Mouse (Mus musculus): ENCODE data around the gene Hspb3. TPM values are rescaled to one million over a fixed set of nuclear protein-coding genes. Genes with fewer than 3 reads are reported as not detected.
A peak's percentile ranks its signal among the peaks of the same experiment; 100 is the strongest.

Gene Hspb3
- polyA plus RNA-seq, 1 experiment from 2014 or later: 0.76 TPM

DNA sequence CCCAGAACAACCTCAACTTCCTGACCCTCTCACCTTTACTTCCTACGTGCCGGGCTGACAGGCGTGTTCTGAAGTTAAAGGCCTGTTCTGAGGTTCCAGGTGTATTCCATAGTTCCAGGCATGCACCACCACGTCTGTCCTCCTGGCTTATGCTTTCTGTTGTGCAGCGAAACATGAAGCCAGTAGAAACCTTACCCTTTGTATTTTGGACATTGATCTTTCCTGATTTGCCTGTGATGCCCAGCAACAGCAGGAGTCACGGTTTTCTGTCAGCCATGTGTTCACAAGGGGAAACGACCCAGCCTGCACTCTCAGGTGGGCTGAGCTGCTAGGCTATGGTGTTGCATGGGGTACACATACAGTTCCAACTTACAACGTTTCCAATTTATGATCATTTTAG is 35.9 kb downstream of the Hspb3 start:
- H3K9ac ChIP-seq: no peak overlapping the region
- H3K9me3 ChIP-seq (replicated peaks): no peaks in the 10 kb centered on the region
- H3K4me3 ChIP-seq: no peak overlapping the region
- H3K27ac ChIP-seq: no peak overlapping the region
- 79% methylated on average over 8 of the region's 8 CpGs for WGBS
- no peak for ATAC-seq (ENCODE audit: low FRiP score)
- H3K4me1 ChIP-seq: no peaks in the 10 kb centered on the region
- no peaks in the 10 kb centered on the region for H3K27me3 ChIP-seq
- no peak overlapping the region for H3K4me2 ChIP-seq (replicated peaks)
- H3K36me3 ChIP-seq: no peaks in the 10 kb centered on the region

DNA sequence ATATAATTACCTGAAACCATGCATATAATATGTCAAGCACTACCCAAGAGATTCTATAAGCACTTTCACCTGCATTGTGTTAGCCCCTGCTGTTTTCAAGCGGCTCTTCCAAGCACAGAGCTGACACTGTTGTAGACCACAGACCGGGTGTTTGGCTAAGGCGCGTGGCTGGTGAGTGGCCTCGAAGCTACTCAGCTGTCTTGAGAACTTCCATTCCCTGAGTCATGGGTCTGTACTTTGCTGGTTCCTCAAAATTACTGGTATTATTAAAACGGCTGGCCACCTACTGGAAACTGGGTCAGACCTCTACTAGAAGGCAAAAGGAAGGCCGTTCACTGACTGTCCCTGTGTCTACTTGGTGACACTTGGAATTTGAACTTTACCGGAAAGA is 40.6 kb downstream of the Hspb3 start:
- ATAC-seq (ENCODE audit: low FRiP score): no peak
- 75% methylated on average over 8 of the region's 8 CpGs for WGBS
- H3K4me3 ChIP-seq: no peak overlapping the region

DNA sequence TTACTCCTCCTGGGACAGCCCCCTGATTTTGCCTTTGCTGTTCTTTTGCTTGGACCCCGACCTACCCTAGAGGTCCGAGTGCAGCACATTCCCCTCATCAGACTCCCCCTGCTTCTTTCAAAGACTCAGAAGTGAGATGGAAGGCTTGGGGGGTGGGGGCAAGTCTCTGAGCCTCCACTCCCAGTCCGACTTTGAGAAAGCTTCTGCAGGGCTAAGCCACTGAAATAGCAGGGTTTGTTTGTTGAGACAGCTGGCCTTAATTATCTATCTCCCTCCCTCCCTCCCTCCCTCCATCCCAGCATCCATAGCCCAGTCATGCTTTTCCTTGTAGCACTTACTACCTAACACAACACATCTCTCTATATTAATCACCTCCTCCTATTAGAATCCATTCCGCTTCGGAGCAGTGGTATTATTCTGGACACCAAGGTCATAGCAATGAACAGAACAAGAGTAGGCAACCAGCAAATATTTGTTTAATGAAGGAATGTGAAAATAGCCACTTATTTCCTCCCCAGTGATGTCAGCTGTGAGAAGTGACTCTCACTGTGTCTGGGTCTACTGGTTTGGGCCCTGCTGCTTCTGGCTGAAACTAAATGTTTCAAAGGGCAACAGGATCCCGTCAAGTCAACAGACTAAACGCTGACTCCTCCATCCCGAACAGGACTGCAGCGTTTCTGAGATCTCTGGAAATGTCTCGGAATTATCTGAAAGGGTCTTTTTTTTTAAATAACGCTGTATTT is 41.2 kb downstream of the Hspb3 start:
- Histone ChIP-seq H3K9ac (no peak overlapping the region), H3K4me3 (no peak overlapping the region), H3K4me1 (peaks cover 3% of the 10 kb centered on the region), H3K36me3 (no peaks in the 10 kb centered on the region), H3K27ac (no peak overlapping the region), H3K9me3 (replicated peaks) (no peaks in the 10 kb centered on the region), H3K27me3 (no peaks in the 10 kb centered on the region), H3K4me2 (replicated peaks) (no peak overlapping the region)
- ATAC-seq (ENCODE audit: low FRiP score): no peak
- WGBS: 57% methylated on average over 11 of the region's 11 CpGs

More for the DNA sequence above, 40.6 kb downstream of the Hspb3 start:
- Histone ChIP-seq H3K9ac (no peak overlapping the region), H3K27me3 (no peaks in the 10 kb centered on the region), H3K9me3 (replicated peaks) (no peaks in the 10 kb centered on the region), H3K27ac (no peak overlapping the region), H3K4me1 (no peaks in the 10 kb centered on the region), H3K4me2 (replicated peaks) (no peak overlapping the region), H3K36me3 (no peaks in the 10 kb centered on the region)

DNA sequence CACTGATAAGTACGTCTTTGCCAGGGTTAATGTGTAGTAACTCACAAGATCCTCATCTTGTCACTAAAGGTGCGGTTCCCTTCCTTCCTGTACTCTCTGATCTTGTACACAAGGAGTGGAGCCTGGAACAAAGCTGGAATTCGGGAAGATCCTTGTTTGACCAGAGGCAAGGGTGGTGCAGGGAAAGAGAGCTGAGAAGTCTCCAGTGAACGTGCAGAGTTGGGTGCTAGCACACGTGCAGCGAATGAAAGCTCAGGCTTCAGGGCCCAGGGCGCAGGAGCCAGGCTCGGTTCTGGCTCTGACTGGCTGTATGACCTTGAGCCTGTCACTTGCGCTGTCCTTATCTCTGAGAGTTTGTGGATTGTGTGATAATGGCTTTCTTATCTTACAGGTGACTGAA is 44.5 kb downstream of the Hspb3 start:
- no peak for ATAC-seq (ENCODE audit: low FRiP score)
- Histone ChIP-seq H3K9me3 (replicated peaks) (no peaks in the 10 kb centered on the region), H3K4me3 (no peak overlapping the region), H3K27me3 (no peaks in the 10 kb centered on the region), H3K36me3 (no peaks in the 10 kb centered on the region), H3K4me1 (peaks cover 34% of the 10 kb centered on the region), H3K9ac (no peak overlapping the region), H3K27ac (no peak overlapping the region), H3K4me2 (replicated peaks) (no peak overlapping the region)
- WGBS: 75% methylated on average over 9 of the region's 9 CpGs

DNA sequence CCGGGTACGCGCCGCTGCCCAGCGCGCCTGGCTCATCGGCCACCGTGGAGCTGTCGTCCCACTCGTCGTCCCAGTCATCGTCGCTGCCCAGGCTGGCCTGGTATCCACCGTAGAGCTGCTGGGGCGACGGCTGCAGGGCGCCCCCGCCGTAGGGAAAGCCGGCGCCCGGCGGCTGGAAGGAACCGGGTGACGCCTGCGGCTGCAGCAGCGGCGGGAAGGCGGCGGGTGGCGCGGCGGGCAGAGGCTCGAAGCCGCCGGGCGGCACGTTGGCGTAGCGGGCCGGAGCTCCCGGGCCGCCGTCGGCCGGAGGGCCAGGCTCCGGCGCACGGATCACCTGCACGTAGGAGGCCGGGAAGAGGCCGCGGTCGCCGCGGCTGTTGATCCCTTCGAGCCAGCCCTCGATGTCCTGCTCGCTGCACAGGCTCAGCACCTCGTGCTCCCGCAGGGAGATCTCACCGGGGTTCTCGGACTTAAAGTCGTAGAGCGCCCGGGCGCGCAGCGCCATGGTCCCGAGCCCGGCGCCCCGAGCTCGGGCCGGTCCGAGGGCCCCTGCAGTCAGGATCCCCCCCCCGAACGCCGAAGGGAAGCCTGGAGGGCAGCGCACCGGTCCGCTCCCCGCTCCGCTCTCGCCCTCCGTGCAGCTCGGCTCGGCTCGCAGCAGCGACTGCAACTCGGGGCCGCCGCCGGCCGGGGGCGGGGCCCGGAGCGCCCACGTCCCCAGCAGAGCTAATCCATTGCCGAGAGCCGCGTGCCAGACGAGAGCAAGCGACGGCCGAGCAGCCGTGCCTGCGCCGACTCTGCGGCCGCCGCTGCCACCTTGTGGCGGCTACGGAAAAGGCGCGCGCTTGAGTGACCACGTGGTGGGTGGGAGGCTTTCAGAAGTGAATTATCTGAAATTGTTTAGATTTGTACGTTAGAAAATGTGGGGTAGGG is 45.3 kb downstream of the Hspb3 start, which contains the start of gene Snx18:
Snx18 (minus strand) TSS at position 674 of the 933 bp plus-strand sequence.
- peak; percentile 89 for ATAC-seq (ENCODE audit: low FRiP score)
- Histone ChIP-seq H3K36me3 (no peaks in the 10 kb centered on the region), H3K9me3 (replicated peaks) (no peaks in the 10 kb centered on the region), H3K27ac (peak within 1 kb of the TSS; percentile 94), H3K27me3 (no peaks in the 10 kb centered on the region), H3K9ac (peak within 1 kb of the TSS; percentile 91), H3K4me3 (peak within 1 kb of the TSS; percentile 89), H3K4me1 (peaks cover 43% of the 10 kb centered on the region), H3K4me2 (replicated peaks) (peak within 1 kb of the TSS; percentile 91)
- WGBS: under 1% methylated on average over 106 of the region's 119 CpGs

DNA sequence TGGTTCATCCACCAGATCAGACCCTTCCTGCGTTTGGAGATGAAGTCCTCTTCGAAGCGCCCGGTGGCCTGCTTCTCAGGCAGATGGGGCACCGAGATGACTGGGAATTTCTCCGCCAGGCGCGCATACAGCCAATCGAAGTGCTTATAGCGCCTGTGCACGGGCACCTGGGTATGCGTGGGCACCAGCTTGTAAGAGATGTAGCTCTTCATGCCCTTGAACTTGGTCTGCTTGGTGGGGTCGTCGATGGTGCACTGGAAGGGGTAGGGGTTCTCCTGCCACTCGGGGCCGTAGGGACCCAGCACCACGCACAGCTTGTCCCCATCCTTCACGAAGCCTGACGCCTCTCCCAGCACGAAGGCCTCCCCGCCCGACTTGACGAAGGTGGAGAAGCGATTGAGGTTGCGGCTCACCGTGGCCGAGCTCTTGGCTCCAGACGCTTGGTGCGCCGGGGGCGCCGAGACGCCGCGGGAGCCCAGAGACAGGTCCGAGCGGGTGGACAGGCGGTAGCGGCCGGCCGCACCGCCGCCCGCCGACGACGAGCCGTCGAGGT is 46.1 kb downstream of the Hspb3 start:
- WGBS: 10% methylated on average over 49 of the region's 49 CpGs

DNA sequence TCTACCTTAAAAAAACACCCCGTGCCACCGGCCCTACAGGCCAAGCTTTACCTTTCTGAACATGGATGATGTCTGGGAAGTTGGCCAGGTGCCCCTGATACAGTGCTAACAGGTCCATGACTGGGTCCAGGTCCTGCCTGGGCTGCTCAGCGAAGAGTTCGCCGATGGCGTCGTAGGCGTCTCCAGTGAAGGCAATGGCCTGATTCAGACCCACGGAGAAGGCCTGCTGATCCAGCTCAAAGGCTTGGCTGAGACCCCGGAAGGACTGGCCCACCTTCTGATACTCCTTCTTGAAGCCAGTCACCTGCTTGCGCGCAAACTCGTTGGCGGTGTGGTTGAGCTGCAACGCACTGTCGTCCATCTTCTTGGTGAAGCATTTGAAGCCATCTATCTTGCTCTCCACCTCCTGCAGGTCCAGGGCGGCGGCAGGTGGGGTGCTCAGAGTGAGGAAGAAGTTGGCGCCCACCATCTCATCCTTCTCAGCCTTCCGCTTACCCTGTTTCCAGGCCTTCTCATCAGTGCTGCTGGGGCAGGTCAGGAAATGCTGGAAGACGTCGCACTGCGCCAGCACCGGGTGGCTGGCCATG is 46.6 kb downstream of the Hspb3 start:
- 58% methylated on average over 24 of the region's 24 CpGs for WGBS

More for the DNA sequence above, 46.1 kb downstream of the Hspb3 start:
- peak; percentile 19 for ATAC-seq (ENCODE audit: low FRiP score)
- Histone ChIP-seq H3K36me3 (no peaks in the 10 kb centered on the region), H3K9ac (peak overlapping the region; percentile 91), H3K4me1 (peaks cover 49% of the 10 kb centered on the region), H3K9me3 (replicated peaks) (no peaks in the 10 kb centered on the region), H3K27ac (peak overlapping the region; percentile 94), H3K4me3 (peak overlapping the region; percentile 89), H3K4me2 (replicated peaks) (peak overlapping the region; percentile 91), H3K27me3 (no peaks in the 10 kb centered on the region)

DNA sequence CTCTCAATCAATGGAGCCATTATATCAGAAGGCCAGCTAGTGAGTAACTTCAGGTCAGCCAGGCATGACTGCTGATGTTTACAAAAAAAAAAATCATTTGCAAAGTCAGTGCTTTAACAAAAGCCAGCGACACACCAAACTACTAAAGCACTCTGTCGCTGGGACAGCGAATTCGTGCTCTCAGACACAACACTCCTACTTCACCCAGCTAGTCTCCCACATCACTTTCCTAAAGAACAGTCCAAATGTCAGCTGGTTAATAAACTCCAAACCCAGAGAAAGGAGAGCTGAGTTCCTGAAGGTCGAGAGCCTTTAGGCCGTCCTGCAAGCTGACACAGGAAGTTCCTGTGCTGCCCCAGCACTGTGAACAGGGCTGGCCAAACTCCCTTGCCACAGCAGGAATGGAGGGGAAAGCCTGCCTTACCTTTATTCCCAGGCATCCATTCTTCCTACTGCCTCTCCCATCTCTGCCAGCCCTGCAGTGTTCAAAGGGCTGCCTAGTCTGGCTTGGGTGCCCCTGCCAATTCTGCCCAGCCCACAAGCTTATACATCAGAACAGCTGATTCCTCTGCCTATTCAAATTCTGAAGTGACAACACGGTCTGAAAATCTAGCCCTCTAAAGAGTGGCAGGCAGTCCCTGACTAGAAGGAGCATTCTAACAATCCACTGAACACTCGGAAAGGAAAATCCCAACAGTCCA is 47.4 kb downstream of the Hspb3 start:
- H3K27me3 ChIP-seq: no peaks in the 10 kb centered on the region
- H3K27ac ChIP-seq: peak overlapping the region; percentile 42; the same call in 1 of the 2 replicates
- peak overlapping the region; percentile 89 for H3K4me3 ChIP-seq
- H3K36me3 ChIP-seq: no peaks in the 10 kb centered on the region
- H3K4me1 ChIP-seq: peaks cover 62% of the 10 kb centered on the region
- H3K9me3 ChIP-seq (replicated peaks): no peaks in the 10 kb centered on the region
- no peak for ATAC-seq (ENCODE audit: low FRiP score)
- peak overlapping the region; percentile 91 for H3K9ac ChIP-seq
- WGBS: 11% methylated on average over 8 of the region's 8 CpGs
- peak overlapping the region; percentile 91 for H3K4me2 ChIP-seq (replicated peaks)

More for the DNA sequence above, 46.6 kb downstream of the Hspb3 start:
- H3K9me3 ChIP-seq (replicated peaks): no peaks in the 10 kb centered on the region
- H3K27me3 ChIP-seq: no peaks in the 10 kb centered on the region
- peaks cover 55% of the 10 kb centered on the region for H3K4me1 ChIP-seq
- H3K4me2 ChIP-seq (replicated peaks): peak overlapping the region; percentile 91
- H3K27ac ChIP-seq: no peak overlapping the region
- H3K9ac ChIP-seq: peak overlapping the region; percentile 91
- peak overlapping the region; percentile 89 for H3K4me3 ChIP-seq
- 0 out of 2 replicates have a peak, but pooled peaks have one; percentile 4 for ATAC-seq (ENCODE audit: low FRiP score)
- H3K36me3 ChIP-seq: no peaks in the 10 kb centered on the region

DNA sequence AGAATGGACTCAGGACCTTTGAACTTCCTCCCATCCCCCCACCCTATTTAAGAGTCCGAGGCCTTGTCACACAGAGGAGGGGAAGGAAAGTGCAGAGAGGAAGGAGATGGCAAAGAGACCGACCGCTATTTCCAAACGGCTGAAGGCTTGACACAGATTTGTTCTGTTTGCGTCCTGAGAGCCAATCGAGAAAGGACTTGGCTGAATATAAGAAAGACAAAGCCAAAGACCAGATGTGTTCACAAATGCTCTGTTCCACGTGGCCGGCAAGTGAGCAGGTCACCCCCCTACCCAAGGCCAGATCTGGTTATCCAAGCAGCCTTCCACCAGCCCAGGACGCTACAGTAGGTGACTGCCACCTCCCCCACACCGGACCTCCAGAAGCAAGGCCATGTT is 47.9 kb downstream of the Hspb3 start:
- Histone ChIP-seq H3K27ac (no peak overlapping the region; the same call in 1 of the 2 replicates), H3K4me1 (peaks cover 68% of the 10 kb centered on the region), H3K36me3 (no peaks in the 10 kb centered on the region), H3K4me3 (peak overlapping the region; percentile 89), H3K9ac (peak overlapping the region; percentile 91), H3K27me3 (no peaks in the 10 kb centered on the region), H3K4me2 (replicated peaks) (peak overlapping the region; percentile 91), H3K9me3 (replicated peaks) (no peaks in the 10 kb centered on the region)
- no peak for ATAC-seq (ENCODE audit: low FRiP score)
- under 1% methylated on average over 10 of the region's 10 CpGs for WGBS

DNA sequence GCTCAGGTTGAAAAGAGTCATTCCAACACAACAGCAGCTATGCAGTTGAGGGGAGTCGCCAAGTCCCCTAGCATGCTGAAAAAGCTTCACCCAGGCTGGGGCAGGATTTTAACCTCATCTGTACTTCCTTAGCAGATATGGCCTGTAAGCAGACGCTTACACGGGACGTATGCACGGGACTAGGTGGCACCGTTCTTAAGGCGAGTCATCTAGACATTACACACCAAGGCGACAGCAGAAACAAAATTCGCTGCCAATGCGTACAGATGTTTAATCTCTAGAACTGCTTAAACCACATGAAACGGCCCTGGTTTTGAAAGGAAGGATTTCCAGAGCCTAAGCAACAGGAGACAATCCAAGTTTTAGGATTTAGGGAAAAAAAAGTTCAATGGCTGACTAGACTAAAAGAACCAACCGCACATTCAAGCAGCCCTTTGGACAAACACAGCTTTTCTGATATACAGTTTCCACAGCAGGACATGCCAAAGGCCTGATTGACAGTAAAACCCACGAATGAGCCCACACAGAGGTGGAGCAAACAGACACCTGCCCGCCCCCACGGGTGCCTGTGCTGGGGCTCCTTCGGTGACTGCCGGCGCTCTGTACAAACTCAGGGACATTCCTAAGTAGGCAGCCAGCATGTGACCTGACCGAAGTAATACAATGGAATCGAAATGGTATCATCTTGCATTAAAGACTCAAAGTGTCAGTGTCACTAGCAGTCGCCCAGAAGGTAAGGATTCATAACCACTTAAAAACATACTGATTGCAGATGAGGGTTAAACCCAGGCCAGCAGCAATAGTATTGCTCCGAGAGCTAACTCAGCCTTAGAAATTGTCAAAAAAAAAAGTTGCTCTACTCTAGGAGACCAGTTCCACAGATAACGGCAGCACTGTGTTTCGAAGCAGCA is 48.6 kb downstream of the Hspb3 start:
- no peak overlapping the region for H3K27ac ChIP-seq
- no peak for ATAC-seq (ENCODE audit: low FRiP score)
- 20% methylated on average over 24 of the region's 24 CpGs for WGBS

More for the DNA sequence above, 48.6 kb downstream of the Hspb3 start:
- peak overlapping the region; percentile 91 for H3K4me2 ChIP-seq (replicated peaks)
- H3K9me3 ChIP-seq (replicated peaks): no peaks in the 10 kb centered on the region
- peak overlapping the region; percentile 91 for H3K9ac ChIP-seq
- no peaks in the 10 kb centered on the region for H3K27me3 ChIP-seq
- H3K36me3 ChIP-seq: no peaks in the 10 kb centered on the region
- peak overlapping the region; percentile 89 for H3K4me3 ChIP-seq
- peaks cover 68% of the 10 kb centered on the region for H3K4me1 ChIP-seq

Measured in hindbrain, embryonic 12.5 days (tissue).